9 mouse cellular contexts compared by ENCODE assay signal in the genomic region with DNA sequence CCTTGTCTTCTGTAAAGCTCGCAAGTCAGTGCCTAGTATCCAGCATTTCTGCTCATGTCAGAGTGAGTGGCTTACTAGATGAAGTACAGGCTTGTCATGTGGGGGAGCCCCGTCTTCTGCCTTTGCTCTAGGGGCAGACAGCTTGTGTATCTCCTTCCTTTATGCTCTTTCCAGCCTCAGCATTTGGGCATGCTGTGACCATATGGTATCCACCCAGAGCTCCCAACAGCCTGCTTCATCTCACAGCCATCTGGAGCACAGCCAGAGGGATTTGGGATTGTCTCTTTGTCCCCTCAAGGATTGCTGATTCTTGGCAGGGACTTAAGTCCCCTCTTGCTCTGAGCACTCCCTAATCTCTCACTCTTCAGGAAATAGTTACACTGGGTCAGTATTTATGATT. TPM values are rescaled to one million over a fixed set of nuclear protein-coding genes. Genes with fewer than 3 reads are reported as not detected.
DNase-seq lines count a peak whose midpoint lies in the region; ATAC-seq and TF ChIP-seq lines count a peak whose summit lies in the region.
"Had no signal": no experiment of that assay in that cellular context is flagged by ENCODE, and none has a peak within 500 bp of the region (broad histone marks: within the 10 kb centered on the region; RNA-seq: fewer than 3 reads in every experiment).

No protein-coding gene starts in this region.

- TF ChIP-seq CTCF in cerebellum, adult 2 months (IDR thresholded peaks at IDR 0.05; ENCODE audit: borderline replicate concordance, insufficient read depth, low read depth, low read length), result no peak
- no peak for TF ChIP-seq CTCF in hindbrain, postnatal 0 days (IDR thresholded peaks at IDR 0.05; ENCODE audit: low read depth)
- no peak for TF ChIP-seq CTCF in midbrain, postnatal 0 days (IDR thresholded peaks at IDR 0.05)
- no peak for TF ChIP-seq CTCF in heart, adult 2 months (IDR thresholded peaks at IDR 0.05)

- no peak for TF ChIP-seq POLR2A in cerebellum, adult 2 months (IDR thresholded peaks at IDR 0.05; ENCODE audit: borderline replicate concordance, insufficient read depth, low read length)
- no peak for TF ChIP-seq POLR2A in heart, adult 2 months (IDR thresholded peaks at IDR 0.05; ENCODE audit: insufficient read depth, low read depth, low read length)

- H3K79me2 ChIP-seq in heart, adult 2 months (replicated peaks; ENCODE audit: control insufficient read depth, insufficient read depth, low read length), result no peaks in the 10 kb centered on the region

- H3K4me3 ChIP-seq in cerebellum, adult 2 months (replicated peaks; ENCODE audit: insufficient read depth, low read depth, low read length), result no peak overlapping the region
- H3K4me3 ChIP-seq in hindbrain, postnatal 0 days (ENCODE audit: low read length), result no peak overlapping the region
- H3K4me3 ChIP-seq in midbrain, postnatal 0 days (ENCODE audit: low read depth, low read length), result no peak overlapping the region
- H3K4me3 ChIP-seq in heart, adult 2 months, result no peak overlapping the region
- H3K4me3 ChIP-seq: megakaryocyte, embryonic 14.5 days had no signal

- WGBS in cerebellum, adult 2 months, result 7% methylated on average over 2 of the region's 2 CpGs
- WGBS in hindbrain, postnatal 0 days, result 45% methylated on average over 2 of the region's 2 CpGs
- 53% methylated on average over 2 of the region's 2 CpGs for WGBS in midbrain, postnatal 0 days
- 78% methylated on average over 2 of the region's 2 CpGs for WGBS in heart, adult 2 months

- DNase-seq in left cerebral cortex, postnatal 4 days, result peak; percentile 96
- DNase-seq in left cerebral cortex, postnatal 14 days (ENCODE audit: low spot score in 2 of 2), result no peak
- peak; percentile 96 to 99 for DNase-seq in cerebellum, adult 2 months
- DNase-seq in hindbrain, postnatal 0 days (ENCODE audit: low spot score), result peak; percentile 90
- peak; percentile 92 for DNase-seq in midbrain, postnatal 0 days (ENCODE audit: low spot score)
- DNase-seq in spleen, postnatal 14 days (ENCODE audit: low spot score in 2 of 2), result no peak
- no peak for DNase-seq in heart, adult 2 months

- no peaks in the 10 kb centered on the region for H3K9me3 ChIP-seq in hindbrain, postnatal 0 days (ENCODE audit: low read length)
- no peaks in the 10 kb centered on the region for H3K9me3 ChIP-seq in midbrain, postnatal 0 days (ENCODE audit: low read length)
- H3K9me3 ChIP-seq: megakaryocyte, embryonic 14.5 days had no signal

- intact Hi-C loops in left cerebral cortex, postnatal 4 days (cut with DNase I), result no loop called here
- intact Hi-C loops in left cerebral cortex, postnatal 14 days (cut with DNase I), result no loop called here
- intact Hi-C loops in heart, adult 2 months (cut with DNase I), result no loop called here

- H3K4me1 ChIP-seq in cerebellum, adult 2 months (ENCODE audit: control insufficient read depth, insufficient read depth, low read length), result peaks cover 37% of the 10 kb centered on the region
- H3K4me1 ChIP-seq in hindbrain, postnatal 0 days (ENCODE audit: insufficient read depth, low read length), result peaks cover 6% of the 10 kb centered on the region; the same call in 1 of the 2 replicates
- H3K4me1 ChIP-seq in midbrain, postnatal 0 days (ENCODE audit: insufficient read depth, low read length), result no peaks in the 10 kb centered on the region
- no peaks in the 10 kb centered on the region for H3K4me1 ChIP-seq in heart, adult 2 months (ENCODE audit: control insufficient read depth, insufficient read depth, low read length)

- H3K4me2 ChIP-seq in hindbrain, postnatal 0 days (ENCODE audit: low read depth, low read length), result no peak overlapping the region
- no peak overlapping the region for H3K4me2 ChIP-seq in midbrain, postnatal 0 days (ENCODE audit: low read depth, low read length, poor library complexity, severe bottlenecking)

- H3K27me3 ChIP-seq in cerebellum, adult 2 months (ENCODE audit: control insufficient read depth, insufficient read depth, low read length), result no peaks in the 10 kb centered on the region
- H3K27me3 ChIP-seq in hindbrain, postnatal 0 days (ENCODE audit: insufficient read depth, low read length), result no peaks in the 10 kb centered on the region
- H3K27me3 ChIP-seq in midbrain, postnatal 0 days (ENCODE audit: insufficient read depth, low read length), result no peaks in the 10 kb centered on the region
- H3K27me3 ChIP-seq in heart, adult 2 months (ENCODE audit: control insufficient read depth, insufficient read depth, low read length), result no peaks in the 10 kb centered on the region
- H3K27me3 ChIP-seq: megakaryocyte, embryonic 14.5 days had no signal

- peak overlapping the region; percentile 49; the same call in 1 of the 2 replicates for H3K27ac ChIP-seq in cerebellum, adult 2 months (ENCODE audit: insufficient read depth, low read length)
- no peak overlapping the region; the same call in 1 of the 2 replicates for H3K27ac ChIP-seq in hindbrain, postnatal 0 days
- H3K27ac ChIP-seq in midbrain, postnatal 0 days (ENCODE audit: low read depth, low read length), result no peak overlapping the region
- no peak overlapping the region for H3K27ac ChIP-seq in heart, adult 2 months

- peak; percentile 89 for ATAC-seq in hindbrain, postnatal 0 days
- no peak for ATAC-seq in midbrain, postnatal 0 days (ENCODE audit: low FRiP score)
- ATAC-seq in megakaryocyte-erythroid progenitor cell, adult 5-6 weeks (replicated peaks; ENCODE audit: low FRiP score, low TSS enrichment, poor library complexity, severe bottlenecking), result no peak

- H3K36me3 ChIP-seq in hindbrain, postnatal 0 days (ENCODE audit: insufficient read depth, low read length), result peaks cover 50% of the 10 kb centered on the region
- H3K36me3 ChIP-seq in midbrain, postnatal 0 days (ENCODE audit: insufficient read depth, low read length), result peaks cover 74% of the 10 kb centered on the region
- no peaks in the 10 kb centered on the region for H3K36me3 ChIP-seq in heart, adult 2 months (ENCODE audit: control insufficient read depth, insufficient read depth, low read length)

- H3K9ac ChIP-seq in hindbrain, postnatal 0 days (replicated peaks; ENCODE audit: low read length), result no peak overlapping the region
- no peak overlapping the region for H3K9ac ChIP-seq in midbrain, postnatal 0 days (replicated peaks; ENCODE audit: low read length, poor library complexity, severe bottlenecking)
- no peak overlapping the region for H3K9ac ChIP-seq in heart, adult 2 months (ENCODE audit: low read depth, low read length)

- no peak for TF ChIP-seq EP300 in heart, adult 2 months (IDR thresholded peaks at IDR 0.05; ENCODE audit: insufficient read depth, low read depth, low read length)

RNA-seq across cellular contexts. Expression of gene Cmtr1, which starts 19.8 kb away (rescaled TPM):
- 10 to 100 TPM; 81.9 to 85.9 TPM for total RNA-seq in left cerebral cortex, postnatal 4 days (2021)
- total RNA-seq in left cerebral cortex, postnatal 14 days (2021), result 10 to 100 TPM; 86.8 to 96.7 TPM
- polyA plus RNA-seq in cerebellum, adult 2 months (2012; rRNA removed), result 96.5 and 99.1 TPM in 2 replicates
- 69.1 and 71.5 TPM in 2 replicates for total RNA-seq in hindbrain, postnatal 0 days (2014; rRNA removed)
- polyA plus RNA-seq in hindbrain, postnatal 0 days (2015; fragmentation: Nextera tagmentation; extraction: Ambion mirVana), result 106 and 116 TPM in 2 replicates
- 58.5 and 63.6 TPM in 2 replicates for total RNA-seq in midbrain, postnatal 0 days (2014; rRNA removed)
- 105 and 106 TPM in 2 replicates for polyA plus RNA-seq in midbrain, postnatal 0 days (2015; fragmentation: Nextera tagmentation; extraction: Ambion mirVana)
- total RNA-seq in megakaryocyte-erythroid progenitor cell, adult 5-6 weeks (2014; fragmentation: Nextera tagmentation), result 44.7 and 73.5 TPM in 2 replicates
- total RNA-seq in megakaryocyte-erythroid progenitor cell, adult 5-6 weeks (2017), result 135 and 166 TPM in 2 replicates
- 10 to 100 TPM; 51.6 to 65.4 TPM for total RNA-seq in heart, adult 2 months (2021)
- polyA plus RNA-seq in heart, adult 2 months (2012; rRNA removed), result 24.0 and 42.2 TPM in 2 replicates

RNA-seq across cellular contexts. Expression of gene Ccdc167, which starts 36.7 kb away (rescaled TPM):
- 10 to 100 TPM; 11.6 to 13.5 TPM for total RNA-seq in left cerebral cortex, postnatal 4 days (2021)
- 10 to 100 TPM; 13.5 to 15.1 TPM for total RNA-seq in left cerebral cortex, postnatal 14 days (2021)
- 25.9 and 26.2 TPM in 2 replicates for polyA plus RNA-seq in cerebellum, adult 2 months (2012; rRNA removed)
- 9.7 and 14.4 TPM in 2 replicates for total RNA-seq in hindbrain, postnatal 0 days (2014; rRNA removed)
- polyA plus RNA-seq in hindbrain, postnatal 0 days (2015; fragmentation: Nextera tagmentation; extraction: Ambion mirVana), result 9.8 and 11.3 TPM in 2 replicates
- 9.0 and 9.4 TPM in 2 replicates for total RNA-seq in midbrain, postnatal 0 days (2014; rRNA removed)
- 8.3 and 8.6 TPM in 2 replicates for polyA plus RNA-seq in midbrain, postnatal 0 days (2015; fragmentation: Nextera tagmentation; extraction: Ambion mirVana)
- total RNA-seq in megakaryocyte-erythroid progenitor cell, adult 5-6 weeks (2014; fragmentation: Nextera tagmentation), result 20.4 and 22.0 TPM in 2 replicates
- total RNA-seq in megakaryocyte-erythroid progenitor cell, adult 5-6 weeks (2017), result 6.0 and 16.3 TPM in 2 replicates
- 10 to 100 TPM; 11.4 to 11.8 TPM for total RNA-seq in heart, adult 2 months (2021)
- 6.9 and 11.1 TPM in 2 replicates for polyA plus RNA-seq in heart, adult 2 months (2012; rRNA removed)

Comparison
In these comparisons a context has a peak if more than half of its experiments do, and no peak if none do; other contexts are left out.
1. DNase-seq: peak in left cerebral cortex, postnatal 4 days (single experiment), cerebellum, adult 2 months (2 of 2), hindbrain, postnatal 0 days (single experiment) and midbrain, postnatal 0 days (single experiment); none in left cerebral cortex, postnatal 14 days (0 of 2), spleen, postnatal 14 days (0 of 2) and heart, adult 2 months (0 of 2).